Mouse (Mus musculus) retina, postnatal 1 day (tissue): Measurements from ENCODE around the gene Bcat2.
A peak's percentile ranks its signal among the peaks of the same experiment; 100 is the strongest.
"Not testable (repeated sequence)": the region's sequence is repeated elsewhere in the genome, so short reads cannot be mapped to it uniquely, and the experiment has no call there.

ENCODE experiments used
- DNase-seq: peaks from one replicate; pipeline ENCODE4 v3.0.0-alpha.2; 2012

Gene Bcat2

DNA sequence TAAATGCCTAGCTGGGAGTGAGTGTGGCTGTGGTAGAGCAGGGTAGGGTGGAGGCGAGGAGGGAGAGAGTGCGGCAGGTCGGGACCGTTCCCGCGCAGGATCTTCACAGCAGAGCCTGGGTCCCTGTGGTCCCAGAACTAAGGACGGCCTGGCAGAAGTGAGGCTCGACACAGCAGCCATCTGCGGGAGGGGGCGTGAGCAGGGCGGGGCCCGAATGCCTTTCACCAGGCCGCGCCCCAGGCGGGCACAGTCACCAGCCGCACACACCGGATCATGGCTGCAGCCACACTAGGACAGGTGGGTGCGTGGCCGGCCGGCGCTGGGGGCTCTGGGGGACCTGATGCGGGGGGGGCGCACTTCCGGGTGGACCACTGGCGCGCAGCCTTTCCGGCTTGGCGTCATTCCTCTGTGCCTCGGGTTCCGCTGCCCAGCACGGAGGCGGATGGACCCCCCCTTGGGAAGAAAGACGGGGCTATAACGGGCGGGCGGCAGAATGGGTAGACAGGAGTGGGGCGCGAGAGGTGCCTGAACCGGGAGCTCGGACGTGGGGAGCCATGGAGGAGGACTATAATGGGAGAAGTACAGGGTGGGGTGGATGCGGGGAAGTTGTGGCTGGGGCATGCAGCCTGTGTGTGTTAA is at the start of gene Bcat2:
Gene Bcat2 (plus strand): TSS at position 51 of the 639 bp plus-strand sequence.
- peak; percentile 84 for DNase-seq

DNA sequence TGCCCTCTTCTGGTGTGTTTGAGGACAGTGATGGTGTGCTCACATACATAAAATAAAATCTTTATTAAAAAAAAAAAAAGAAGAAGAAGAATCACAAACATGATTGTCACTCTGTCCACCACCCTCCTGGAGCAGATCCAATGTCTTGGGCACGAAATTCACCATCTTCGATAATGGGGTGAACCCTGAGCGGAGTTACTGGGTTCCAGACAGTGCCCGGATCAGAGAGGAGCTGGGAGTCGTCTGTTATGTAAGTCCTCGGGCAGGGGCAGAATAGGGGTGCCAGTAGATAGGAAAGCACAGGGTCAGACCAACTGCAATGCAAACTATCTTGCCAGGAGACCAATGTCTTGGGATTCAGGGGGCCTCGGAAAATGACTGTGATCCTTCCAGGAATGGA is 49.3 kb upstream of the Bcat2 start:
- no peak for DNase-seq

- DNase-seq, result peak; percentile 93
These were observed 48.2 kb upstream of the Bcat2 start for GRCm38 (mm10) chr7:45521728-45522184.

- no peak for DNase-seq
These were observed 47.7 kb upstream of the Bcat2 start for GRCm38 (mm10) chr7:45522194-45522752.

DNA sequence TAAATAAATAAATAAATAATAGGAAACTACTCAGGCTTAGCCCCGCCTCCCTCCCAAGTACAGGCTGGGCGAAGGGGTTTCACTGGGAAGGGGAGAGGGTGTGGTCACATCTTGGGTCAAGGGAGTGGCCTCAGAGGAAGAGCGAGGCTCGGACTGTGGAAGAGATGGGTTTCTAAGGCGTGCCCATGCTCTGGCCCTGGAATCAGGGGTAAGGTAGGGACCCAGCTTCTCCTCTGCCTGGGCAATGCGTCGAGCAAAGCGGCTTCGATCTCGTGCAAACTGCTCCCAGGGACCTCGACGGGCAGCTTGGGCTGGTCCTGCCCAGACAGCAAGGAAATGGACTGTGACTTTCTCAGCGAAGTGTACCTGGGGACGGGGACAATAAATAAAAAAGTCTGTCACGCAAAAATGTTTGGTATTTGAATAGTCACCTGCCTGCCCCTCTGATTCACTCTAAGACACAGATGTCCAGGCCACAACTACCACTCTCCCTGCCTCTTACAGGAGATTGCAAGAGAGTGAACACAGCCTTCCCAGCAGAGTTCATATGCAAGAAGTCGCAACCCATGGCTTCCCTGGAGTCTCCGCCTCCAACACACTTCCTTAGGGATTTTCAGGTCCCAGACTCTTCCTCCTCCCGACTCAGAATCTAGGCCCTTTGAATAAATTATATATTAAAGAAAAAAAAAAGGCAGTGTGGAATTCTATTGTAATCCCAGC is 46.8 kb upstream of the Bcat2 start:
- DNase-seq, result no peak

GRCm38 (mm10) chr7:45523678-45524170 is 46.2 kb upstream of the Bcat2 start:
- DNase-seq, result no peak

DNA sequence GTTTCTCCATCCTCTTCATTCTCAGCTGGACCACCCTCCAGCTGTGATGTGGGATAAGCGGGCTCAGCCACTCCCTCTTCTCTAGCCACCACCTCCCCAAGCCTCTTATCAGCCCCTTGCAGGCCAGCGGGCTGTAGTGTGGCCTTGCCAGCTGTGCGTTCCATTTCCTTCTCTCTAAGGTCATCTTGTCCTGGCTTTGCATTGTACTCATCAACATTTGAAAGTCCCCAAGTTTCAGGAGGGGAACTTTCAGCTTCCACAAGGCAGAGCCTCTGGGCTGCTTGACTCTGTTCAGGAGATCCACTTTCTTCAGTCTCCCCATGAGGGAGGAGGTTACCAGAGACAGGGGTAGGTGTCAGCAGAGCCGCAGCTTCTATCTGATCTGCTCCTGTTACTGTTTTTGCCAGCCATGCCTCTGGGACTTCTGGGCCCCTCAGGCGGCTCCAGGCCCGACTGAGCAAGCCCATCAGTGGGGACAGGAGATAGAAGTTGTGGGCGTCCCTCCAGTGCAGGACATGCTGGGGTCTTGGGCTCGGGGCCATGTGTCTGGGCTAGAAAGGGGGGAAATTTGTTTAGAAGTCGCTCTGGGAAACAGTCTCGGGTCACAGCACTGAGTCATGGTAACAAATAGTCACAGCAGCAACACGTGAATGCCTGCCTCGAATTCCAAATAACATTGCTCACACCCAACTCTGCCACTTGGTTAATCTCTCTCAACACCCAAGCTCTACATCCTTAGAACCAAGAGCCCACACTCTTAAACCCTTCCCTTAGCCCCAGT is 44.9 kb upstream of the Bcat2 start:
- no peak for DNase-seq

DNA sequence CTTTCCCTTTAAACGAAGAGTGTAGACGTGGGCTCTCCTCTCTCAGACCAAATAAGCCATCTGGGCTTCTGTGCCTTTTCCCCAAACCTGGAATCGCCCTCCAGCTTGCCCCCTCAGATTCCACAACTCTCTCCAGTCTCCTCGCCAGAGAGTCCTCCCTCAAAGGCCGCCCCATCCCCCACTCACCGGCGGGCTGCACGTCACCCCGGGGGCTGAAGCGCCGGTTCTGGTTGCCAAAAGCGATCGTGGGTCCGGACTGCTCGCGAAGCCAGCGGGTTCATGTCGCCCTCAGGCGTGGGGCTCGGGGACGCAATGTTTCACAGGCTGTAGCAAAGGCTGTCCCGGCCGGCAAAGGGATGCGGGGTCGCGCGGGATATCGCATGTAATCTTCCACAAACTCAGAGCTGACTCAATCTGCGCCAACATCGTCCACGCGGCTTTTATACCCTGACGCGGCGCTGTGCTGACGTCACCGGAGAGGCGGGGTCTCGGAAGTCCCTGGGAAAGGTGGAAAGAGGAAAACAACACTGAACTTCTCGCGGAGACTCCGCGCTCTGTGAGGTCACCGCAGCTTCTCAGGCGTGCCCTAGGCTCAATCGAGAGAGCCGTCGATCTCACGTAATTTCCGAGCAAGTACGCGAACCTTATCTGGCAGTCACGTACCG is 44.0 kb upstream of the Bcat2 start, which contains the start of the genes Ppp1r15a and Plekha4:
Gene Ppp1r15a (minus strand): TSS at position 460 of the 665 bp plus-strand sequence.
Gene Plekha4 (plus strand): TSS at position 522 of the 665 bp plus-strand sequence.
- peak; percentile 94 for DNase-seq

GRCm38 (mm10) chr7:45526474-45527120 is 43.4 kb upstream of the Bcat2 start:
- no peak for DNase-seq

DNA sequence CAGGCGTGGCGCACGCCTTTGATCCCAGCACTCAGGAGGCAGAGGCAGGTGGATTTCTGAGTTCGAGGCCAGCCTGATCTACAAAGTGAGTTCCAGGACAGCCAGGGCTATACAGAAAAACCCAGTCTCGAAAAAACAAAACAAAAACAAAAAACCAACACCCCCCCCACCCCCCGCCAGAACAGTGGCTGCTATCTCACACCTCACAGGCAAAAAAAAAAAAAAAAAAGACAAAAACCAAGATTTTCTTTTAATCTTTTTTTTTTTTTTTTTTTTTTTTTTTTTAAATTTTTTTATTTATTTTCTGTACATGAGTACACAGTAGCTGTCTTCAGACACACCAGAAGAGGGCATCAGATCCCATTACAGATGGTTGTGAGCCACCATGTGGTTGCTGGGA is 42.8 kb upstream of the Bcat2 start:
- not testable (repeated sequence) for DNase-seq

- no peak for DNase-seq
These were observed 40.5 kb upstream of the Bcat2 start for GRCm38 (mm10) chr7:45529461-45529860.

DNA sequence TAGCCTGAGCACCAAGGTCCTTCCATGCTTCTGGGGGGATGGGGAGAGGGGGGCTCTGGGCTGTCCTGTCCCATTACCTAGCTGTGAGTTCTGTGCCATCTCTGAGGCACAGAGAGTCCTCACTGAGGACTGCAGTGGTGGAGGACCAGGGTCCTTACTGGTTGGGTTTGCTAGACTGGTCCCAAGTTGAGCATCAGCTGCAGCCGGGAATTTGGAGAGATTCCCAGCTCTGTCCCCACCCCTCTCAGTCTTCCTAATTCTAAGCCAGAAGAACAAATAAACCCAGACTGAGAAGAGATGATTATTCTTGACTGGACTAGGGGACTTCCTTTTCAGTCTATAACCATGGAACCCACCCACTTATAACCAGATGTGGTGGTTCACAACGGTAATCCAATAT is 39.3 kb upstream of the Bcat2 start:
- DNase-seq, result no peak

- DNase-seq, result no peak
These were observed 34.3 kb upstream of the Bcat2 start for GRCm38 (mm10) chr7:45535676-45536075.

DNA sequence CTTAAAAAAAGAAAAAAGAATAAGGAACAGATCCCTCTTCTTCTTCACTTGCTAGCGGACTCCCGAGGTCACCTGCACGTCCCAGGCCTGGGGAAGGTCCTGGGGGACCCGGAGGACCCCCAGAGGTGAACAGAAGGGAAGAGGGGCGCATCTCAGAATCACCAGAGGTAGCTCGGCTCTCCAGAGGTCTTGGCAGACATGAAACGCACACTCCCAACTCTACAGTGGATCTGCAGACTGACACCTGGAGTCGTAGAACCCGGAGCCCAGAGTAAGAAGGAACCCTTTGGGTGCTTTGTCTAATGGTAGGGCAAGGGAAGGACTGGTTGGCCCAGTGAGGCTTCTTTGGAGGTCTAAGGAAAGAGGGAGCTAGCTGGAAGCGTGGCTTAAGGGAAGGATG is 32.4 kb upstream of the Bcat2 start:
- DNase-seq, result no peak

DNA sequence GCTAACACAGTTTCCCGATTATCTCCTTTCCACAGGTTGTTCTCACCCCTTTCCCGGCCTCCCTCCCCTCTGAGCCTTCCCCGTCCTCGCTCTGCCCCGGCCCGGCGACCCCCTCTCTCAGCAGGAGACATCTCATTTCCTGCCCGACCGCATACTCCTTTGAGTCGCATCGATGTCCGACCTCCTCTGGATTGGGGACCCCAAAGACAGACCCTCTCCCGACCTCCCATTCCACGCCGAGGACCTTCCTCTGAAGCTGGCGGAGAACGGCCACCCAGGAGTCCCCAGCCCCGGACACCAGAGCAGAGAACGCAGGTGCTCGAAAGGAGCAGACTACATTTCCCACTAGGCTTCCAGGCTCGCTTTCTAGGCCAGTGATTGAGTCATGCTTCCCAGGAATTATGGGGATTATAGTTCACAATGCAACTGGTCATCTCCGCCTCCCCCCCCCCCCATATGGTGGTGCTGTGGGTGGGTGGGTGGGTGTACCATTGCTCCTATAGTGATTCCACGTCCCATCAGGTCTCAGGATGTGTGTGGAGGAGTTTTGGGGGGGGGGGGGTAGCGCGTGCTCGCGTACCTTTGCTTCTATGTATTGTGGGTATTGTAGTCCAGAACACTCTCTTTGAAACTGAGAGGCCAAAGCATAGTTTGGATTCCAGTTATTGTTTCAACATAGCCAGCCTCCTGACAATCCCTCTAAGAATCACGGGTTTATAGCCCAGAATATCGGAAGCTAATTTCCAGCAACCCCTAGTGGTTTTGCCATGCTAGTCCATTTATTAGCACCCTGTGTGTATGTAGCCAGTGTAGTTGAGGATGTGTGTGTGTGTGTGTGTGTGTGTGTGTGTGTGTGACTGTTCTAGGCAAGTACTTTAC is 31.6 kb upstream of the Bcat2 start:
- DNase-seq, result peak; percentile 84

- no peak for DNase-seq
These were observed 30.9 kb upstream of the Bcat2 start for GRCm38 (mm10) chr7:45539095-45539494.

GRCm38 (mm10) chr7:45540213-45540612 is 29.7 kb upstream of the Bcat2 start:
- DNase-seq, result no peak

DNA sequence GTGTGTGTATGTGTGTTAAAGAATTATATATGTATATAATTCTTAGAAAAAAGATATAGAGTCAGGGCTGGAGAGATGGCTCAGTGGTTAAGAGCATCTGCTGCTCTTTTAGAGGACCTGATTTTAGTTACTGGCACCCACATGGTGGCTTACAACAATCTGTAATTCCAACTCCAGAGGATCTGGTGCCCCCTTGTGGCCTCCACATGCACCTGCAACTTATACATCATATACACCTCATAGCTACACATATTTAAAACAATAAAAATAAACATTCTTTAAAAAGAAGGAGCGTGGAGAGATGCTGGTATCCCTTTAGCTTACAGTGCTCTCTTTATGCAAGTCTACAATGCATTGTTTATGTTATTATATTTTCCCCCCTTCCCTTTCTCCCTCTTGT is 25.4 kb upstream of the Bcat2 start:
- DNase-seq, result no peak

DNA sequence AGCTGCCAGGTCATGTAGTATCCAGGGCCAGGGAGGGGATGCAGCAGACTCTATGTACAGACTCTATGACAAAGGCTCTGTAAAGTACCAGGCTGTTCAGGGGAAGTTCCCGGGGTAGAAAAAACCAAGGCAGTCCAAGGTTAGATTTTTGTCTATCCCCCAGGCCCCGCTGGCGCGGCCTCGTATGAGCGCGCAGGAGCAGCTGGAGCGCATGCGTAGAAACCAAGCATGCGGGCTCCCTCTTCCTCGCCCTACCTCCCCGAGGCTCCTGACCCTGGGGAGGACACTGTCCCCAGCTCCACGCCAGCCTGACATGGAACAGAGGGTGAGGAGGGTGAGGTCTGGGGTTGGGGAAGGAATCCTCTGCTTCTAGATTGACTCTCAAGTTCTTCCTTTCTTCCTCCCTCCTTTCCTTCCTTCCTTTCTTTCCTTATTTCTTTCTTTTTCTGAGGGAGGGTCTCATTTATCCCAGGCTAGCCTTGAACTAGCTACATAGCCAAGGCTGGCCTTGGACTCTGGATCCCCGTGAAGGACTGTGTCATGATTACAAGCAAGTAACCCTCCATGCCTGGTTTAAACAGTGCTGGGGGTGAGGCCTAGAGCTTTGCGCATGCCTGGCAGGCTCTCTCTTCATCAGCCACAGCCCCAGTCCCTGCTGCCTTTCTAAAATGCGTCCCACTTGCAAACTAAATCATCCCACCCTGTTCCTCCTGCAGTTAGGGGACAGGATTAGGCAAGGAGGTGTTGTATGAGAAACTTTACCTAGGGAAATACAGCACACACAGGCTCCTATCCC is 20.1 kb upstream of the Bcat2 start:
- no peak for DNase-seq
